Mouse (Mus musculus): ENCODE data around the gene Xlr5a. TPM values are rescaled to one million over a fixed set of nuclear protein-coding genes. Genes with fewer than 3 reads are reported as not detected.
"Not testable (repeated sequence)": the region's sequence is repeated elsewhere in the genome, so short reads cannot be mapped to it uniquely, and the experiment has no call there.

Xlr5a gene
- polyA plus RNA-seq, 1 experiment from 2014 or later: 0.12 TPM

DNA sequence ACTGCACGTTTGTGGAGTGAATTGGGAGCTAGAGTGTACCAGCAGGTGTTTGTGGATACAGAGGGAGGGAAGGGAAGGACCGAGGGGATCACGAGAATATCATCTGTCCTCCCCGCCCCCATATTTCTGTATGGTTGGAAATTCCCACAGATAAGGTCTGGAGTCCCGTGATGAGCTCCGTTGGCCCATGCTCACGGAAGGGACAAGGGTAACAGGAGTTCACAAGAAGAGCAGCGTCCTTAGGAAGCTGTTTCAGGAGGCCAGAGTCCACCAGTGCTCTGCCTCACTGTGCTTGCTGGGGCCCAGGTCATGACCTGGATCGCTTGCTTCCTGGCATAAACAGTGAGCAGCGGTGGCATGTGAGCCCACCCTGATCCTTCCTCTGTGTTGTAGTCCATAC is 3.0 kb upstream of the Xlr5a start:
- not testable (repeated sequence) for H3K9ac ChIP-seq (ENCODE audit: low read length)
- WGBS: 46% methylated on average over 8 of the region's 10 CpGs

DNA sequence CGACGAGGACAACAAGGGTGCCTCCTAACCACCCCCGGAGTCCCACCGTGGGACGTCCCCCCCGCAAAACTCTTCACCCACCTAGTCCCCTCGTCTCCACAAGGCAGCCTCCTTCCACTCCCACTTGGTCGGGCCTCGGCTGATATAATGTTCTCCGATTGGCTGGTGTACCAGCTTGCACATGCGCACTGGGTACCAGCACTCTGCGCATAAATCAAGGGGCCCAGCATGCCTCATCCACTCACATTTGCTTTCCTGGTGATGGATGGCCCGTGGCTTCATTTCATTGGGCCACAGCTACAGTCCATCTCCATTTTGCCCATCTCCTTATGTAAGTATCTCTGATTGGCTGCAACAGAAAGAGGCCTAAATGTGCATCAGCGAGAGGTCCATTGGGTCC is 27.5 kb downstream of the Xlr5a start, which contains the start of gene Xlr3c:
Xlr3c (minus strand) TSS at position 121 of the 400 bp plus-strand sequence.
- not testable (repeated sequence) for H3K4me3 ChIP-seq (replicated peaks; ENCODE audit: low read length); H3K4me2 ChIP-seq (ENCODE audit: low read depth, low read length); H3K27ac ChIP-seq (ENCODE audit: low read length); H3K36me3 ChIP-seq (ENCODE audit: control insufficient read depth, insufficient read depth, low read length); H3K4me1 ChIP-seq (ENCODE audit: control insufficient read depth, insufficient read depth, low read length); H3K27me3 ChIP-seq (ENCODE audit: control insufficient read depth, insufficient read depth, low read length); H3K9me3 ChIP-seq (replicated peaks; ENCODE audit: control insufficient read depth, low read length); ATAC-seq (ENCODE audit: insufficient read depth, low FRiP score); H3K9ac ChIP-seq (ENCODE audit: low read length)
- whole genome bisulfite sequencing: 93% methylated on average over 14 of the region's 14 CpGs

More for the DNA sequence above, 3.0 kb upstream of the Xlr5a start:
- H3K4me2 ChIP-seq (ENCODE audit: low read depth, low read length); ATAC-seq (ENCODE audit: insufficient read depth, low FRiP score); H3K27ac ChIP-seq (ENCODE audit: low read length); H3K36me3 ChIP-seq (ENCODE audit: control insufficient read depth, insufficient read depth, low read length); H3K4me3 ChIP-seq (replicated peaks; ENCODE audit: low read length); H3K27me3 ChIP-seq (ENCODE audit: control insufficient read depth, insufficient read depth, low read length); H3K4me1 ChIP-seq (ENCODE audit: control insufficient read depth, insufficient read depth, low read length); H3K9me3 ChIP-seq (replicated peaks; ENCODE audit: control insufficient read depth, low read length): not testable (repeated sequence)

GRCm38 (mm10) chrX:73262428-73262827 is 30.3 kb downstream of the Xlr5a start:
- H3K4me2 ChIP-seq (ENCODE audit: low read depth, low read length); H3K27ac ChIP-seq (ENCODE audit: low read length); H3K27me3 ChIP-seq (ENCODE audit: control insufficient read depth, insufficient read depth, low read length); ATAC-seq (ENCODE audit: insufficient read depth, low FRiP score); H3K4me3 ChIP-seq (replicated peaks; ENCODE audit: low read length); H3K9ac ChIP-seq (ENCODE audit: low read length); H3K9me3 ChIP-seq (replicated peaks; ENCODE audit: control insufficient read depth, low read length); H3K36me3 ChIP-seq (ENCODE audit: control insufficient read depth, insufficient read depth, low read length); H3K4me1 ChIP-seq (ENCODE audit: control insufficient read depth, insufficient read depth, low read length): not testable (repeated sequence)
- WGBS: 70% methylated on average over 1 of the region's 2 CpGs

- not testable (repeated sequence) for H3K4me2 ChIP-seq (ENCODE audit: low read depth, low read length); H3K27ac ChIP-seq (ENCODE audit: low read length); H3K9ac ChIP-seq (ENCODE audit: low read length); H3K4me1 ChIP-seq (ENCODE audit: control insufficient read depth, insufficient read depth, low read length); H3K4me3 ChIP-seq (replicated peaks; ENCODE audit: low read length); H3K36me3 ChIP-seq (ENCODE audit: control insufficient read depth, insufficient read depth, low read length); H3K9me3 ChIP-seq (replicated peaks; ENCODE audit: control insufficient read depth, low read length); ATAC-seq (ENCODE audit: insufficient read depth, low FRiP score); H3K27me3 ChIP-seq (ENCODE audit: control insufficient read depth, insufficient read depth, low read length)
- WGBS: 89% methylated on average over 12 of the region's 14 CpGs
Measured at GRCm38 (mm10) chrX:73242821-73243325, 49.9 kb downstream of the Xlr5a start, which contains the start of gene Xlr4c. Gene Xlr4c, minus strand, starts transcription at chrX:73243130.

- H3K27me3 ChIP-seq (ENCODE audit: control insufficient read depth, insufficient read depth, low read length): no peaks in the 10 kb centered on the region
- H3K27ac ChIP-seq (ENCODE audit: low read length): no peak overlapping the region
- H3K9me3 ChIP-seq (replicated peaks; ENCODE audit: control insufficient read depth, low read length): no peaks in the 10 kb centered on the region
- no peak for ATAC-seq (ENCODE audit: insufficient read depth, low FRiP score)
- no peaks in the 10 kb centered on the region for H3K4me1 ChIP-seq (ENCODE audit: control insufficient read depth, insufficient read depth, low read length)
- WGBS: 25% methylated on average over 3 of the region's 3 CpGs
- no peaks in the 10 kb centered on the region for H3K36me3 ChIP-seq (ENCODE audit: control insufficient read depth, insufficient read depth, low read length)
- peak overlapping the region; percentile 66 for H3K4me2 ChIP-seq (ENCODE audit: low read depth, low read length)
- H3K9ac ChIP-seq (ENCODE audit: low read length): peak overlapping the region; percentile 77
- H3K4me3 ChIP-seq (replicated peaks; ENCODE audit: low read length): peak overlapping the region; percentile 63
Measured at GRCm38 (mm10) chrX:73229288-73229687, 63.5 kb downstream of the Xlr5a start.

- Histone ChIP-seq H3K27ac (ENCODE audit: low read length) (peak overlapping the region; percentile 89), H3K4me1 (ENCODE audit: control insufficient read depth, insufficient read depth, low read length) (no peaks in the 10 kb centered on the region), H3K9ac (ENCODE audit: low read length) (peak overlapping the region; percentile 77), H3K4me2 (ENCODE audit: low read depth, low read length) (peak overlapping the region; percentile 66), H3K4me3 (replicated peaks; ENCODE audit: low read length) (peak overlapping the region; percentile 63), H3K9me3 (replicated peaks; ENCODE audit: control insufficient read depth, low read length) (no peaks in the 10 kb centered on the region), H3K36me3 (ENCODE audit: control insufficient read depth, insufficient read depth, low read length) (no peaks in the 10 kb centered on the region), H3K27me3 (ENCODE audit: control insufficient read depth, insufficient read depth, low read length) (no peaks in the 10 kb centered on the region)
- WGBS: 9% methylated on average over 39 of the region's 51 CpGs
- peak; percentile 56; the same call in 1 of the 2 replicates for ATAC-seq (ENCODE audit: insufficient read depth, low FRiP score)
Measured at GRCm38 (mm10) chrX:73228606-73229214, 64.1 kb downstream of the Xlr5a start.

DNA sequence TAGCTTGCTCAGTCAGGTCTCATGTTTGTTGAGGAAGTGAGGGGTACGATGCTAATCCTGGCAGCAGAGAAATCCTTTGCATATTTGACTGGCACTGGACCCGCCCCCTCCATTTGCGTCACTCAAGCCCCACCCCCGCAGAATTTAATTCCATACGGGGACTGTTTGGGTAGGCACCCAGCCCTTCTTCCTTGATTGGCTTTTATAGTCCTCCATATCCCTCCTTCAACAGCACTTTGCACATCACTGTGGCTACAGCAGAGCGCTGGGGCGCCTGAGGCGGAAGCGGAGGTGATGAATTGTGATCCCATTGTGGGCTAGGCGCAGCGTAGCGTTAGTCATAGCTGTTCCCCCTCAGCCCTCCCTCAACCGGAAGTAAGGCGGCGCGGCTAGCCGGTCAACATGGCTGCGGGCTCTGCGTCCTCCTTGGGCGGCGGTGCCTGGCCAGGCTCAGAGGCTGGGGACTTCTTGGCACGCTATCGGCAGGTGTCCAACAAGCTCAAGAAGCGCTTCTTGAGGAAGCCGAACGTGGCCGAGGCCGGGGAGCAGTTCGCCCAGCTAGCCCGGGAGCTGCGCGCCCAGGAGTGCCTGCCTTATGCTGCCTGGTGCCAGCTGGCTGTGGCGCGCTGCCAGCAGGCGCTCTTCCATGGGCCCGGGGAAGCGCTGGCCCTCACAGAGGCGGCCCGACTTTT is 64.7 kb downstream of the Xlr5a start, which contains the start of gene F8a:
F8a (plus strand) TSS at position 378 of the 692 bp plus-strand sequence.
- H3K36me3 ChIP-seq (ENCODE audit: control insufficient read depth, insufficient read depth, low read length): no peaks in the 10 kb centered on the region
- WGBS: 21% methylated on average over 37 of the region's 39 CpGs
- H3K9ac ChIP-seq (ENCODE audit: low read length): peak within 1 kb of the TSS; percentile 77
- peak within 1 kb of the TSS; percentile 63 for H3K4me3 ChIP-seq (replicated peaks; ENCODE audit: low read length)
- no peaks in the 10 kb centered on the region for H3K9me3 ChIP-seq (replicated peaks; ENCODE audit: control insufficient read depth, low read length)
- H3K27me3 ChIP-seq (ENCODE audit: control insufficient read depth, insufficient read depth, low read length): no peaks in the 10 kb centered on the region
- peak; percentile 96 for ATAC-seq (ENCODE audit: insufficient read depth, low FRiP score)
- H3K4me2 ChIP-seq (ENCODE audit: low read depth, low read length): peak within 1 kb of the TSS; percentile 66
- H3K4me1 ChIP-seq (ENCODE audit: control insufficient read depth, insufficient read depth, low read length): no peaks in the 10 kb centered on the region
- peak within 1 kb of the TSS; percentile 89 for H3K27ac ChIP-seq (ENCODE audit: low read length)

DNA sequence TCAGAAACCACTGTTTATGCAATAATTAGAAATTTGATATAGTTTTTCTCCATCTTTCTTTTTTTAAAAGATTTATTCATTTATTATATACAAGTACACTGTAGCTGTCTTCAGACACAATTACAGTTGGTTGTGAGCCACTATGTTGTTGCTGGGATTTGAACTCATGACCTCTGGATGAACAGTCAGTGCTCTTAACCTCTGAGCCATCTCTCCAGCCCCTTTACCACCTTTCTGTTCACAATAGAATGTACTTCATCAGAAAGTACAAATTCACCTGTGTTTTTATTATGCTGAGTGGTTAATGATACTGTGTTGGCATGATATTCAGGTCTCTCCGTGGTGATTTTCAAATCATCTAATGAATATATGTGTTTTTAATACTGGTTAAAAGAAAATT is 67.4 kb downstream of the Xlr5a start:
- Histone ChIP-seq H3K4me2 (ENCODE audit: low read depth, low read length) (no peak overlapping the region), H3K9me3 (replicated peaks; ENCODE audit: control insufficient read depth, low read length) (no peaks in the 10 kb centered on the region), H3K27ac (ENCODE audit: low read length) (no peak overlapping the region), H3K27me3 (ENCODE audit: control insufficient read depth, insufficient read depth, low read length) (no peaks in the 10 kb centered on the region), H3K36me3 (ENCODE audit: control insufficient read depth, insufficient read depth, low read length) (no peaks in the 10 kb centered on the region), H3K4me3 (replicated peaks; ENCODE audit: low read length) (no peak overlapping the region), H3K4me1 (ENCODE audit: control insufficient read depth, insufficient read depth, low read length) (no peaks in the 10 kb centered on the region), H3K9ac (ENCODE audit: low read length) (no peak overlapping the region)
- 45% methylated on average over 1 of the region's 1 CpGs for WGBS
- no peak for ATAC-seq (ENCODE audit: insufficient read depth, low FRiP score)

GRCm38 (mm10) chrX:73213819-73214564 is 78.8 kb downstream of the Xlr5a start, which contains the start of gene Xlr4b:
Gene Xlr4b, plus strand, starts transcription at chrX:73214333.
- not testable (repeated sequence) for H3K36me3 ChIP-seq (ENCODE audit: control insufficient read depth, insufficient read depth, low read length); H3K27ac ChIP-seq (ENCODE audit: low read length); H3K4me3 ChIP-seq (replicated peaks; ENCODE audit: low read length); H3K4me1 ChIP-seq (ENCODE audit: control insufficient read depth, insufficient read depth, low read length); H3K27me3 ChIP-seq (ENCODE audit: control insufficient read depth, insufficient read depth, low read length); H3K9ac ChIP-seq (ENCODE audit: low read length); H3K9me3 ChIP-seq (replicated peaks; ENCODE audit: control insufficient read depth, low read length); ATAC-seq (ENCODE audit: insufficient read depth, low FRiP score); H3K4me2 ChIP-seq (ENCODE audit: low read depth, low read length)
- WGBS: 71% methylated on average over 10 of the region's 19 CpGs

All from stomach, embryonic 16.5 days (tissue).